Mouse (Mus musculus): ENCODE measurements around the gene Nrip3. TPM values are rescaled to one million over a fixed set of nuclear protein-coding genes. Genes with fewer than 3 reads are reported as not detected.

Nrip3 gene
- total and polyA plus RNA-seq, 2 experiments, result not detected

- no peak for TF ChIP-seq CTCF (IDR thresholded peaks at IDR 0.05; ENCODE audit: low read depth, low read length)
- no peak for TF ChIP-seq POLR2A (IDR thresholded peaks at IDR 0.05; ENCODE audit: extremely low read depth, insufficient read depth, low read length)
- no peaks in the 10 kb centered on the region for H3K79me2 ChIP-seq (ENCODE audit: control insufficient read depth, insufficient read depth, low read length)
- no peak overlapping the region for H3K27ac ChIP-seq (replicated peaks; ENCODE audit: insufficient read depth, low read depth, low read length)
- no peaks in the 10 kb centered on the region for H3K36me3 ChIP-seq (ENCODE audit: control insufficient read depth, insufficient read depth, low read length)
- H3K9ac ChIP-seq (ENCODE audit: low read depth, low read length), result no peak overlapping the region
- no peaks in the 10 kb centered on the region for H3K4me1 ChIP-seq (ENCODE audit: control insufficient read depth, insufficient read depth, low read length)
- no peak for DNase-seq (ENCODE audit: extremely low read depth, low read depth, low spot score)
- H3K4me3 ChIP-seq (ENCODE audit: insufficient read depth, low read depth, low read length), result no peak overlapping the region
- WGBS, result 77% methylated on average over 2 of the region's 2 CpGs
- H3K27me3 ChIP-seq (ENCODE audit: control insufficient read depth, insufficient read depth, low read length), result peaks cover 6% of the 10 kb centered on the region; the same call in 1 of the 2 replicates
These were observed 6.0 kb upstream of the Nrip3 start for GRCm38 (mm10) chr7:109787860-109788259.

DNA sequence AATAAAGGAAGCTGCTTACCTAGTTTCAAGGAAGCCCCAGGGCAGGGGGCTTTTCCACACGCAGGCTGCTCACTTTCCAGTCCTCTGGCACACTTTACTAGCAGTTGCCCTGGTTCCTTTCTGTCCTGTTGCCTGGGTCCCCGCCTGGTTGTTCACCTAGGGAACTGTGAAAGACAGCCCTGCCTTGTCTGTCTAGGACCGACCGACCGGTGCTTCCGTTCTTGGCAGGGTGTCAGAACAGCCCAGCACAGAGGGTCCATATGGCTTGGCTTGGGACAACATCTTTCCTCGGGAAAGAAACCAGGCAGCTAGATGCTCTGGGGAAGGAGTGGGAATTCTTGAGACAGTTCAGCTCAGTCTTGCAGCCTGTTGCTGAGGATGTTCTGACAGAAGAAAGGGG lies 1.5 kb upstream of the Nrip3 start:
- TF ChIP-seq CTCF (IDR thresholded peaks at IDR 0.05; ENCODE audit: low read depth, low read length) (no peak), POLR2A (IDR thresholded peaks at IDR 0.05; ENCODE audit: extremely low read depth, insufficient read depth, low read length) (no peak)
- Histone ChIP-seq H3K27ac (replicated peaks; ENCODE audit: insufficient read depth, low read depth, low read length) (no peak overlapping the region), H3K27me3 (ENCODE audit: control insufficient read depth, insufficient read depth, low read length) (peaks cover 21% of the 10 kb centered on the region; the same call in 1 of the 2 replicates), H3K4me3 (ENCODE audit: insufficient read depth, low read depth, low read length) (no peak overlapping the region), H3K4me1 (ENCODE audit: control insufficient read depth, insufficient read depth, low read length) (peaks cover 6% of the 10 kb centered on the region), H3K36me3 (ENCODE audit: control insufficient read depth, insufficient read depth, low read length) (no peaks in the 10 kb centered on the region), H3K9ac (ENCODE audit: low read depth, low read length) (no peak overlapping the region), H3K79me2 (ENCODE audit: control insufficient read depth, insufficient read depth, low read length) (no peaks in the 10 kb centered on the region)
- WGBS, result 22% methylated on average over 7 of the region's 7 CpGs
- no peak for DNase-seq (ENCODE audit: extremely low read depth, low read depth, low spot score)

- TF ChIP-seq POLR2A (IDR thresholded peaks at IDR 0.05; ENCODE audit: extremely low read depth, insufficient read depth, low read length) (no peak), CTCF (IDR thresholded peaks at IDR 0.05; ENCODE audit: low read depth, low read length) (no peak)
- DNase-seq (ENCODE audit: extremely low read depth, low read depth, low spot score), result no peak
- peak overlapping the region; percentile 39; the same call in 1 of the 2 replicates for H3K4me3 ChIP-seq (ENCODE audit: insufficient read depth, low read depth, low read length)
- WGBS, result 2% methylated on average over 24 of the region's 24 CpGs
- peaks cover 6% of the 10 kb centered on the region for H3K4me1 ChIP-seq (ENCODE audit: control insufficient read depth, insufficient read depth, low read length)
- peaks cover 21% of the 10 kb centered on the region; the same call in 1 of the 2 replicates for H3K27me3 ChIP-seq (ENCODE audit: control insufficient read depth, insufficient read depth, low read length)
- no peaks in the 10 kb centered on the region for H3K36me3 ChIP-seq (ENCODE audit: control insufficient read depth, insufficient read depth, low read length)
- no peaks in the 10 kb centered on the region for H3K79me2 ChIP-seq (ENCODE audit: control insufficient read depth, insufficient read depth, low read length)
- no peak overlapping the region for H3K9ac ChIP-seq (ENCODE audit: low read depth, low read length)
- H3K27ac ChIP-seq (replicated peaks; ENCODE audit: insufficient read depth, low read depth, low read length), result no peak overlapping the region
These were observed 747 bp downstream of the Nrip3 start for GRCm38 (mm10) chr7:109781087-109781469.

GRCm38 (mm10) chr7:109772251-109772650 lies 9.6 kb downstream of the Nrip3 start:
- no peak overlapping the region for H3K27ac ChIP-seq (replicated peaks; ENCODE audit: insufficient read depth, low read depth, low read length)
- H3K36me3 ChIP-seq (ENCODE audit: control insufficient read depth, insufficient read depth, low read length), result no peaks in the 10 kb centered on the region
- H3K4me1 ChIP-seq (ENCODE audit: control insufficient read depth, insufficient read depth, low read length), result no peaks in the 10 kb centered on the region
- H3K9ac ChIP-seq (ENCODE audit: low read depth, low read length), result no peak overlapping the region
- H3K79me2 ChIP-seq (ENCODE audit: control insufficient read depth, insufficient read depth, low read length), result no peaks in the 10 kb centered on the region
- DNase-seq (ENCODE audit: extremely low read depth, low read depth, low spot score), result no peak
- H3K27me3 ChIP-seq (ENCODE audit: control insufficient read depth, insufficient read depth, low read length), result no peaks in the 10 kb centered on the region
- no peak for TF ChIP-seq POLR2A (IDR thresholded peaks at IDR 0.05; ENCODE audit: extremely low read depth, insufficient read depth, low read length)
- TF ChIP-seq CTCF (IDR thresholded peaks at IDR 0.05; ENCODE audit: low read depth, low read length), result no peak
- no peak overlapping the region for H3K4me3 ChIP-seq (ENCODE audit: insufficient read depth, low read depth, low read length)

DNA sequence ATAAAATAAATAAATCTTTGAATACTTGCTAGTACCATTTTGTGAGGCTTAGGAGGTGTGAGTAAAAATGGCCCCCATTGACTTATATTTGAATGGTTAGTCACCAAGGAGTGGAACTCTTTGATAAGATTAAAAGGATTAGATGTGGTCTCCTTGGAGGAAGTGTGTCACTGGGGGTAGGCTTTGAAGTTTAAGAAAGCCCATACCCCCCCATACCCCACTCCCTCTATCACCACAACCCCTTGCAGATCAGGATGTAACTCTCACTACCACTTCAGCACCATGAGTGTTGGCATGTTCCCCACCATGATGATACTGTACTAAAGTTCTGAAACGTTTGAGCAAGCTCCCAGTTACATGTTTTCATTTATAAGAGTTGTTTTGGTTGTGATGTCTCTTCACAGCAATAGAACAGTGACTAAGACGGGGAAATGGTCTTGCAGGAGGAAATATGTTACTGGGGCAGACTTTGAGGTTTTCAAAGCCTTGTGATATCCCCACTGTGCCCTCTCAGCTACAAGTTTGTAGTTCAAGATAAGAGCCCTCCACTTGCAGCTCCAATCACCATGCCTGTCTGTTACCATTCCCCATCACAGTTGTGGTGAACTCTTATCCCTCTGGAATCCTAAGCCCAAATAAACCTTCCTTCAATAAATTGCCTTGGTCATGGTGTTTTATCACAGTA lies 13.0 kb downstream of the Nrip3 start:
- TF ChIP-seq POLR2A (IDR thresholded peaks at IDR 0.05; ENCODE audit: extremely low read depth, insufficient read depth, low read length) (no peak), CTCF (IDR thresholded peaks at IDR 0.05; ENCODE audit: low read depth, low read length) (no peak)
- 65% methylated on average over 2 of the region's 2 CpGs for WGBS
- Histone ChIP-seq H3K27ac (replicated peaks; ENCODE audit: insufficient read depth, low read depth, low read length) (no peak overlapping the region), H3K4me3 (ENCODE audit: insufficient read depth, low read depth, low read length) (no peak overlapping the region), H3K27me3 (ENCODE audit: control insufficient read depth, insufficient read depth, low read length) (no peaks in the 10 kb centered on the region), H3K36me3 (ENCODE audit: control insufficient read depth, insufficient read depth, low read length) (no peaks in the 10 kb centered on the region), H3K79me2 (ENCODE audit: control insufficient read depth, insufficient read depth, low read length) (no peaks in the 10 kb centered on the region), H3K9ac (ENCODE audit: low read depth, low read length) (no peak overlapping the region), H3K4me1 (ENCODE audit: control insufficient read depth, insufficient read depth, low read length) (no peaks in the 10 kb centered on the region)
- DNase-seq (ENCODE audit: extremely low read depth, low read depth, low spot score), result no peak

- Histone ChIP-seq H3K4me1 (ENCODE audit: control insufficient read depth, insufficient read depth, low read length) (no peaks in the 10 kb centered on the region), H3K4me3 (ENCODE audit: insufficient read depth, low read depth, low read length) (no peak overlapping the region), H3K36me3 (ENCODE audit: control insufficient read depth, insufficient read depth, low read length) (no peaks in the 10 kb centered on the region), H3K79me2 (ENCODE audit: control insufficient read depth, insufficient read depth, low read length) (no peaks in the 10 kb centered on the region), H3K27me3 (ENCODE audit: control insufficient read depth, insufficient read depth, low read length) (no peaks in the 10 kb centered on the region), H3K9ac (ENCODE audit: low read depth, low read length) (no peak overlapping the region), H3K27ac (replicated peaks; ENCODE audit: insufficient read depth, low read depth, low read length) (no peak overlapping the region)
- no peak for TF ChIP-seq POLR2A (IDR thresholded peaks at IDR 0.05; ENCODE audit: extremely low read depth, insufficient read depth, low read length)
- DNase-seq (ENCODE audit: extremely low read depth, low read depth, low spot score), result no peak
- 86% methylated on average over 7 of the region's 7 CpGs for WGBS
These were observed 14.1 kb downstream of the Nrip3 start for GRCm38 (mm10) chr7:109767575-109768350.

Data from liver, adult 2 months (tissue).